Mouse (Mus musculus) c-Kit-positive CD71-negative TER-119-negative erythroid progenitor cells, embryonic 14.5 days (primary cell): ENCODE measurements around the gene C3.

Source experiments
- DNase-seq: peaks from one replicate; pipeline ENCODE4 v3.0.0-alpha.2; 2013; ENCODE audit warnings: low read depth

Gene C3

GRCm38 (mm10) chr17:57228014-57228413, at the start of gene C3:
Gene C3 (minus strand): TSS chr17:57228136.
- no peak for DNase-seq

- peak; percentile 86 for DNase-seq
Measured at GRCm38 (mm10) chr17:57276634-57277121, 48.7 kb upstream of the C3 start.

GRCm38 (mm10) chr17:57275997-57276351, 48.0 kb upstream of the C3 start:
- DNase-seq: no peak

GRCm38 (mm10) chr17:57275111-57275996, 47.4 kb upstream of the C3 start:
- DNase-seq: peak; percentile 70

- no peak for DNase-seq
Measured at GRCm38 (mm10) chr17:57274686-57275085, 46.8 kb upstream of the C3 start.

- DNase-seq: no peak
Measured at GRCm38 (mm10) chr17:57273846-57274245, 45.9 kb upstream of the C3 start.

- DNase-seq: no peak
Measured at GRCm38 (mm10) chr17:57271301-57271700, 43.4 kb upstream of the C3 start.

GRCm38 (mm10) chr17:57267556-57268126, 39.7 kb upstream of the C3 start:
- no peak for DNase-seq

GRCm38 (mm10) chr17:57264972-57265945, 37.3 kb upstream of the C3 start:
- DNase-seq: no peak

- no peak for DNase-seq
Measured at GRCm38 (mm10) chr17:57264164-57264563, 36.2 kb upstream of the C3 start.

GRCm38 (mm10) chr17:57262901-57263550, 35.1 kb upstream of the C3 start:
- DNase-seq: no peak

GRCm38 (mm10) chr17:57261796-57262195, 33.9 kb upstream of the C3 start:
- DNase-seq: no peak

GRCm38 (mm10) chr17:57261286-57261685, 33.4 kb upstream of the C3 start:
- DNase-seq: no peak

- no peak for DNase-seq
Measured at GRCm38 (mm10) chr17:57260351-57260750, 32.4 kb upstream of the C3 start.

GRCm38 (mm10) chr17:57259742-57260141, 31.8 kb upstream of the C3 start:
- DNase-seq: no peak

GRCm38 (mm10) chr17:57258191-57258590, 30.3 kb upstream of the C3 start:
- DNase-seq: no peak

GRCm38 (mm10) chr17:57256921-57257485, 29.1 kb upstream of the C3 start:
- DNase-seq: no peak

- DNase-seq: no peak
Measured at GRCm38 (mm10) chr17:57255354-57255753, 27.4 kb upstream of the C3 start.

- DNase-seq: no peak
Measured at GRCm38 (mm10) chr17:57253306-57253705, 25.4 kb upstream of the C3 start.

- no peak for DNase-seq
Measured at GRCm38 (mm10) chr17:57251431-57251830, 23.5 kb upstream of the C3 start.

GRCm38 (mm10) chr17:57250461-57251160, 22.7 kb upstream of the C3 start:
- no peak for DNase-seq
